Mouse (Mus musculus) hindbrain, embryonic 10.5 days (tissue): ENCODE results near the gene Gm49333. TPM values are rescaled to one million over a fixed set of nuclear protein-coding genes. Genes with fewer than 3 reads are reported as not detected.

Experiments used
- DNase-seq: peaks from one replicate; pipeline ENCODE4 v3.0.0-alpha.2; 2017; ENCODE audit warnings: low spot score
- H3K27ac ChIP-seq: fragments of 300-500 bp; sonication (generic); 2 replicates; pipeline ENCODE4 v1.5.1; 2016; ENCODE audit warnings: mild to moderate bottlenecking, moderate library complexity
- H3K27me3 ChIP-seq: fragments of 300-500 bp; sonication (generic); 2 replicates; pipeline ENCODE4 v1.6.1; 2016; ENCODE audit warnings: mild to moderate bottlenecking; ENCODE audit not compliant: poor library complexity, insufficient read depth, severe bottlenecking
- H3K36me3 ChIP-seq: fragments of 300-500 bp; sonication (generic); 2 replicates; pipeline ENCODE4 v1.6.1; 2016; ENCODE audit warnings: mild to moderate bottlenecking, moderate library complexity
- H3K4me1 ChIP-seq: fragments of 300-500 bp; sonication (generic); replicated peaks from 2 replicates; pipeline ENCODE4 v1.6.1; 2016; ENCODE audit warnings: mild to moderate bottlenecking
- H3K4me3 ChIP-seq: fragments of 300-500 bp; sonication (generic); 2 replicates; pipeline ENCODE4 v1.5.1; 2016; ENCODE audit warnings: mild to moderate bottlenecking, moderate library complexity
- H3K9me3 ChIP-seq: fragments of 300-500 bp; sonication (generic); 2 replicates; pipeline ENCODE4 v1.6.1; 2016; ENCODE audit warnings: mild to moderate bottlenecking, moderate library complexity
- WGBS: fragments of 180-500 bp; shearing (Covaris S2); methylation state at CpG from one replicate; pipeline ENCODE4 v1.1.7; 2016; 5-methylcytosine and 5-hydroxymethylcytosine counted together
- polyA plus RNA-seq: library from polyadenylated mRNA; unstranded; fragments of >200 nt; fragmentation: Nextera tagmentation; extraction: Ambion mirVana; gene quantifications from 2 replicates; pipeline ENCODE4 v1.2.1, GENCODE M21; 2016

Gm49333 gene
- polyA plus RNA-seq, 1 experiment from 2014 or later = 0.18 TPM

- under 1% methylated on average over 28 of the region's 28 CpGs for WGBS
- H3K4me3 ChIP-seq = peak overlapping the region; percentile 88
- no peaks in the 10 kb centered on the region for H3K27me3 ChIP-seq
- H3K4me1 ChIP-seq = peaks cover 27% of the 10 kb centered on the region
- peaks cover 46% of the 10 kb centered on the region for H3K36me3 ChIP-seq
- no peaks in the 10 kb centered on the region for H3K9me3 ChIP-seq
- H3K27ac ChIP-seq = peak overlapping the region; percentile 95
- peak; percentile 85 for DNase-seq
Observed at GRCm38 (mm10) chr16:20610501-20611356, 681 bp upstream of the Gm49333 start.

- Histone ChIP-seq H3K4me1 (peaks cover 40% of the 10 kb centered on the region), H3K4me3 (peak overlapping the region; percentile 80), H3K9me3 (no peaks in the 10 kb centered on the region), H3K36me3 (peaks cover 16% of the 10 kb centered on the region), H3K27me3 (peaks cover 26% of the 10 kb centered on the region), H3K27ac (peak overlapping the region; percentile 95)
- 1% methylated on average over 69 of the region's 83 CpGs for WGBS
- peak; percentile 64 for DNase-seq
Observed at GRCm38 (mm10) chr16:20619541-20620398, 8.4 kb downstream of the Gm49333 start.

GRCm38 (mm10) chr16:20620399-20620735 is 9.0 kb downstream of the Gm49333 start:
- Histone ChIP-seq H3K4me3 (peak overlapping the region; percentile 80), H3K27ac (peak overlapping the region; percentile 95)
- 1% methylated on average over 9 of the region's 9 CpGs for WGBS

GRCm38 (mm10) chr16:20620751-20621190 is 9.4 kb downstream of the Gm49333 start:
- peaks cover 40% of the 10 kb centered on the region for H3K4me1 ChIP-seq
- H3K27ac ChIP-seq = peak overlapping the region; percentile 95
- under 1% methylated on average over 32 of the region's 32 CpGs for WGBS
- H3K36me3 ChIP-seq = peaks cover 16% of the 10 kb centered on the region
- H3K9me3 ChIP-seq = no peaks in the 10 kb centered on the region
- H3K4me3 ChIP-seq = peak overlapping the region; percentile 80
- H3K27me3 ChIP-seq = peaks cover 26% of the 10 kb centered on the region
- DNase-seq = no peak

More at GRCm38 (mm10) chr16:20620399-20620735, 9.0 kb downstream of the Gm49333 start:
- Histone ChIP-seq H3K9me3 (no peaks in the 10 kb centered on the region), H3K27me3 (peaks cover 26% of the 10 kb centered on the region), H3K36me3 (peaks cover 16% of the 10 kb centered on the region), H3K4me1 (peaks cover 40% of the 10 kb centered on the region)
- no peak for DNase-seq

- 1% methylated on average over 85 of the region's 92 CpGs for WGBS
- H3K27me3 ChIP-seq = peaks cover 26% of the 10 kb centered on the region
- DNase-seq = peak; percentile 74
- peak within 1 kb of the TSS; percentile 95 for H3K27ac ChIP-seq
- H3K36me3 ChIP-seq = peaks cover 16% of the 10 kb centered on the region
- peak within 1 kb of the TSS; percentile 80 for H3K4me3 ChIP-seq
- H3K9me3 ChIP-seq = no peaks in the 10 kb centered on the region
- H3K4me1 ChIP-seq = peaks cover 40% of the 10 kb centered on the region
Observed at GRCm38 (mm10) chr16:20621191-20621990, 10.0 kb downstream of the Gm49333 start, which contains the start of gene Camk2n2. Camk2n2 (minus strand) TSS chr16:20621287.

- DNase-seq = peak; percentile 80
- peaks cover 16% of the 10 kb centered on the region for H3K36me3 ChIP-seq
- peaks cover 40% of the 10 kb centered on the region for H3K4me1 ChIP-seq
- H3K27me3 ChIP-seq = peaks cover 26% of the 10 kb centered on the region
- peak overlapping the region; percentile 80 for H3K4me3 ChIP-seq
- WGBS = under 1% methylated on average over 37 of the region's 37 CpGs
- H3K27ac ChIP-seq = peak overlapping the region; percentile 95
- no peaks in the 10 kb centered on the region for H3K9me3 ChIP-seq
Observed at GRCm38 (mm10) chr16:20621991-20622685, 10.7 kb downstream of the Gm49333 start.

- Histone ChIP-seq H3K9me3 (no peaks in the 10 kb centered on the region), H3K36me3 (peaks cover 8% of the 10 kb centered on the region), H3K4me3 (no peak overlapping the region), H3K27me3 (peaks cover 25% of the 10 kb centered on the region), H3K27ac (no peak overlapping the region), H3K4me1 (peaks cover 40% of the 10 kb centered on the region)
- WGBS = 69% methylated on average over 2 of the region's 2 CpGs
- no peak for DNase-seq
Observed at GRCm38 (mm10) chr16:20623211-20623610, 11.8 kb downstream of the Gm49333 start.

- H3K9me3 ChIP-seq = no peaks in the 10 kb centered on the region
- WGBS = 62% methylated on average over 11 of the region's 11 CpGs
- peaks cover 17% of the 10 kb centered on the region for H3K4me1 ChIP-seq
- H3K4me3 ChIP-seq = no peak overlapping the region
- DNase-seq = no peak
- no peak overlapping the region for H3K27ac ChIP-seq
- no peaks in the 10 kb centered on the region for H3K36me3 ChIP-seq
- H3K27me3 ChIP-seq = peaks cover 29% of the 10 kb centered on the region
Observed at GRCm38 (mm10) chr16:20628871-20629391, 17.5 kb downstream of the Gm49333 start.

- H3K36me3 ChIP-seq = no peaks in the 10 kb centered on the region
- WGBS = 7% methylated on average over 54 of the region's 54 CpGs
- peak within 1 kb of the TSS; percentile 88 for H3K27ac ChIP-seq
- H3K9me3 ChIP-seq = no peaks in the 10 kb centered on the region
- DNase-seq = peak; percentile 50
- H3K4me1 ChIP-seq = peaks cover 17% of the 10 kb centered on the region
- H3K4me3 ChIP-seq = peak within 1 kb of the TSS; percentile 72
- H3K27me3 ChIP-seq = peaks cover 29% of the 10 kb centered on the region
Observed at GRCm38 (mm10) chr16:20629731-20630634, 18.6 kb downstream of the Gm49333 start, which contains the start of gene Ece2. Ece2 (plus strand) TSS chr16:20629828.

GRCm38 (mm10) chr16:20637410-20637809 is 26.0 kb downstream of the Gm49333 start:
- Histone ChIP-seq H3K4me1 (peaks cover 3% of the 10 kb centered on the region; the same call in 1 of the 2 replicates), H3K4me3 (no peak overlapping the region), H3K36me3 (no peaks in the 10 kb centered on the region), H3K27ac (no peak overlapping the region), H3K9me3 (no peaks in the 10 kb centered on the region), H3K27me3 (no peaks in the 10 kb centered on the region)
- WGBS = 87% methylated on average over 8 of the region's 8 CpGs
- no peak for DNase-seq

GRCm38 (mm10) chr16:20638367-20638766 is 27.0 kb downstream of the Gm49333 start:
- H3K4me1 ChIP-seq = peaks cover 3% of the 10 kb centered on the region; the same call in 1 of the 2 replicates
- no peaks in the 10 kb centered on the region for H3K27me3 ChIP-seq
- no peaks in the 10 kb centered on the region for H3K36me3 ChIP-seq
- WGBS = 88% methylated on average over 8 of the region's 8 CpGs
- H3K4me3 ChIP-seq = no peak overlapping the region
- H3K9me3 ChIP-seq = no peaks in the 10 kb centered on the region
- no peak overlapping the region for H3K27ac ChIP-seq
- DNase-seq = no peak
